Mouse (Mus musculus) lung, postnatal 4 days (tissue): ENCODE results near the gene Gm43064.
A peak's percentile ranks its signal among the peaks of the same experiment; 100 is the strongest.

Experiments
- DNase-seq, 2 experiments: peaks; one replicate each; pipeline ENCODE4 v3.0.0; 2021

Gene Gm43064

GRCm38 (mm10) chr3:103857036-103857805 is 47.8 kb downstream of the Gm43064 start:
- DNase-seq: no peak

GRCm38 (mm10) chr3:103857977-103858563 is 48.7 kb downstream of the Gm43064 start:
- DNase-seq: no peak

DNA sequence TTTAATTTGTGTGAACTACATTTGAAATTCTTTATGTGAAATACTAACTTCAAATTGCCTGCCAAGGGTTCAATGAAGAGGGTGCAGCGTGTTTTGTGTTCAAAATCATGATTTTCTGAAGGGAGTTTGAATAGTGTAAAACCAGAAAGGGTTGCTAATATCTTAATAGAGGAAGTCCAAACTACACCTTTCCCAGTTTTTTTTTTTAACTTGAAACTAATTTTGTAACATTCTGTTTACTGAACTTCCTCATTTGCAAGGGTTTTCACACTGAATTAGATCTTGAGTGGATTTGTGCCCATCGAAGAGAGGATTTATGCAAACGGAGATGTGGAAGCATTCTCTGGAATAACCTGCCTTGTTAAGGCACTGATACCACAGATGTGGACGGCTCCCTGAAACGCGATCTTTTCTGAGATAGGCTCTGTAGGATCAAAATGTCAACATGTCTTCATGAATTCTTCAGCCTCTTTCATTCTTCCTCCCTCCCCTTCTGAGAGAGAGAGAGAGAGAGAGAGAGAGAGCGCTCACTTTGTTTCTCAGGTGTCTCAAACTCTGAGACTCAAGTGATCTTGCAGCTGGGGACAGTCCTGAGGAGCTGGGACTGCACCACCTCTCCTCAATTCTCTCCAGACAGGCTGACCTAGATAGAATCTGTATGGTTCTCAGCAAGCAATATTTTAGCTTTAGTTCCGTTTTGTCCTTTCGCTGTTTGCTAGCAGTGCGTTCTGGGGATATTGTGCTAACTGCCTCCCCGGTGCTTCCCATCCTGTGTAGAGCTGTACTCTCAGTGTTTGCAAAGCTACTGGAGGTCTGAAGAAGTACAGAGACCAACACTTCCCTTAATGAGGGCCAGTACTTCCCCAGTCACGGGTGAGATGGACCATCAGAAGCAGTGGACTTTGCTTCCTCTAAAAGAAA is 49.8 kb downstream of the Gm43064 start, which contains the start of gene Ptpn22:
Ptpn22 (plus strand) TSS at position 915 of the 921 bp plus-strand sequence.
- peak; percentile 35 to 50 for DNase-seq

GRCm38 (mm10) chr3:103859851-103860391 is 50.5 kb downstream of the Gm43064 start:
- DNase-seq: peak; percentile 54 to 63

GRCm38 (mm10) chr3:103862721-103863220 is 53.4 kb downstream of the Gm43064 start:
- no peak for DNase-seq

GRCm38 (mm10) chr3:103864200-103864599 is 54.8 kb downstream of the Gm43064 start:
- no peak for DNase-seq

GRCm38 (mm10) chr3:103867424-103867971 is 58.1 kb downstream of the Gm43064 start:
- DNase-seq: no peak

DNA sequence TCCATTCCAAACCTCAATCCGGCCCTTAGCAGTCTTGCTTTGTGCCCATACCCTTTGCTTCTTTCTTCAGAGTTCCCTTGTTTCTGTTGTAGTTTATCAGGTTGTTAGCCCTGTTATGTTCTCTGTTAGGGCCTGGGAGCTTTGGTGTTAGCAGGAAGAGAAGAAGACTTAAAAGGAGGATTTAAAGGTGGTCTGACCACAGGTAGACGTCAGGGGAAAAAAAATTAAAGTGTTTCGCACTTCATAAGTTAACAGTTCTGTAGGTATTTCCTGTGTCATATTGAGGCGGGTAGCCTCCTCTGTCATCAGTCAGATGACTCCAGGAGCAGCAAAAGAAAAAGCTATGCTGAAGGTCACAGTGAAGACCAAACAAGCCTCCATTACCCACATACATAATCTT is 58.6 kb downstream of the Gm43064 start:
- DNase-seq: no peak

DNA sequence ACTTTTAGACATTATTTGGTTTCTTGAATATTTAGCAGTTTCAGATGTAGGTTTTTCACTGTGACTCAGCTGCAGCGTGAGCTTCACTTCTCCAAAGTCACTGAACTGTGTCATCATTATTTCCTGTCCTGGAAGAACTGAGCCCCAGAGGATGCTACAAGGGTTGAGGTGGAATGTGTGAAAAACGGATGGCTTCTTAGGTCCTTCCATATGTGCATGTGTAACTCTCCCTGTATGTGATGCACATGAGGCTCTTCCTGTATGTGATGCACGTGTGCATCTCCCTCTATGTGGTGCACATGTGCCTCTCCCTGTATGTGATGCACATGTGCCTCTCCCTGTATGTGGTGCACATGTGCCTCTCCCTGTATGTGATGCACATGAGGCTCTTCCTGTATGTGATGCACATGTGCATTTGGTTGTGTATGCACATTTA is 63.3 kb downstream of the Gm43064 start:
- DNase-seq: no peak

- DNase-seq: no peak
Measured at GRCm38 (mm10) chr3:103874329-103874728, 65.0 kb downstream of the Gm43064 start.

- no peak for DNase-seq
Measured at GRCm38 (mm10) chr3:103885946-103886345, 76.6 kb downstream of the Gm43064 start.

DNA sequence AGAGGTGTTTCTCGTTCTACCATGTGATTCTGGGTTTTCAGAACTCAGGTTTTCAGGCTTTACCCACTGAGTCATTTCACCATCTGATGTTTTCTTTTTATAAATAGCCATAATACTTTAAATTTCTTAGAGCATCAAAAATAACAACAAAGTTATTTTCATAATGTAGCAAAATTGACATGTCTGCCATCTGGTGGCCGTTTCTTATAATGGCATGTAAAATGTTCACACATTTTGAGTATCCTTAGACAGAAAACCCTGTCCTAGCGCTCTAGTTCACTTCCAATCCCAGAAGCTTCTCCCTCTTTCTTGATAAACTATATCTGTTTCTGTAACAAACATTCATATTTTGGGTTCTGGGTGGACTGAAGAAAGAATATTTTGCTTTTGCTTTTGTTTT is 78.2 kb downstream of the Gm43064 start:
- peak in 1 of 2 experiments; percentile 56 for DNase-seq
